Mouse (Mus musculus): ENCODE results near the gene Sez6. TPM values are rescaled to one million over a fixed set of nuclear protein-coding genes. Genes with fewer than 3 reads are reported as not detected.

The Sez6 gene
- polyA plus RNA-seq, 1 experiment = 1.1 TPM

- WGBS = 63% methylated on average over 9 of the region's 9 CpGs
- Histone ChIP-seq H3K4me1 (replicated peaks; ENCODE audit: control insufficient read depth, insufficient read depth, low read length) (peaks cover 3% of the 10 kb centered on the region; the same call in 1 of the 2 replicates), H3K36me3 (ENCODE audit: control insufficient read depth, insufficient read depth, low read length) (no peaks in the 10 kb centered on the region), H3K27me3 (ENCODE audit: control insufficient read depth, insufficient read depth, low read length) (peaks cover 3% of the 10 kb centered on the region), H3K27ac (ENCODE audit: control insufficient read depth, insufficient read depth, low read length) (no peak overlapping the region), H3K4me3 (ENCODE audit: control insufficient read depth, insufficient read depth, low read length) (no peak overlapping the region)
- DNase-seq = no peak
- no peak for TF ChIP-seq POLR2A (IDR thresholded peaks at IDR 0.05; ENCODE audit: control insufficient read depth, extremely low read depth, insufficient read depth, low read length, poor library complexity)
- no peak for TF ChIP-seq CTCF (IDR thresholded peaks at IDR 0.05; ENCODE audit: borderline replicate concordance, control insufficient read depth, extremely low read depth, insufficient read depth, low read length, poor library complexity)
Observed at GRCm38 (mm10) chr11:77925836-77926657, 4.6 kb upstream of the Sez6 start.

GRCm38 (mm10) chr11:77926666-77927065 lies 3.9 kb upstream of the Sez6 start:
- Histone ChIP-seq H3K4me3 (ENCODE audit: control insufficient read depth, insufficient read depth, low read length) (no peak overlapping the region), H3K36me3 (ENCODE audit: control insufficient read depth, insufficient read depth, low read length) (no peaks in the 10 kb centered on the region), H3K27me3 (ENCODE audit: control insufficient read depth, insufficient read depth, low read length) (peaks cover 9% of the 10 kb centered on the region), H3K4me1 (replicated peaks; ENCODE audit: control insufficient read depth, insufficient read depth, low read length) (peaks cover 9% of the 10 kb centered on the region), H3K27ac (ENCODE audit: control insufficient read depth, insufficient read depth, low read length) (no peak overlapping the region)
- TF ChIP-seq POLR2A (IDR thresholded peaks at IDR 0.05; ENCODE audit: control insufficient read depth, extremely low read depth, insufficient read depth, low read length, poor library complexity) = no peak
- no peak for TF ChIP-seq CTCF (IDR thresholded peaks at IDR 0.05; ENCODE audit: borderline replicate concordance, control insufficient read depth, extremely low read depth, insufficient read depth, low read length, poor library complexity)
- DNase-seq = no peak
- 37% methylated on average over 9 of the region's 9 CpGs for whole genome bisulfite sequencing

- TF ChIP-seq CTCF (IDR thresholded peaks at IDR 0.05; ENCODE audit: borderline replicate concordance, control insufficient read depth, extremely low read depth, insufficient read depth, low read length, poor library complexity) = no peak
- peaks cover 21% of the 10 kb centered on the region for H3K27me3 ChIP-seq (ENCODE audit: control insufficient read depth, insufficient read depth, low read length)
- no peak for DNase-seq
- WGBS = 33% methylated on average over 5 of the region's 5 CpGs
- peaks cover 9% of the 10 kb centered on the region for H3K4me1 ChIP-seq (replicated peaks; ENCODE audit: control insufficient read depth, insufficient read depth, low read length)
- no peak overlapping the region for H3K4me3 ChIP-seq (ENCODE audit: control insufficient read depth, insufficient read depth, low read length)
- no peaks in the 10 kb centered on the region for H3K36me3 ChIP-seq (ENCODE audit: control insufficient read depth, insufficient read depth, low read length)
- no peak overlapping the region for H3K27ac ChIP-seq (ENCODE audit: control insufficient read depth, insufficient read depth, low read length)
Observed at GRCm38 (mm10) chr11:77927837-77928236, 2.8 kb upstream of the Sez6 start.

GRCm38 (mm10) chr11:77931541-77932433 lies 1.2 kb downstream of the Sez6 start:
- 5% methylated on average over 41 of the region's 41 CpGs for WGBS

GRCm38 (mm10) chr11:77932576-77932975 lies 2.0 kb downstream of the Sez6 start:
- H3K27me3 ChIP-seq (ENCODE audit: control insufficient read depth, insufficient read depth, low read length) = peaks cover 37% of the 10 kb centered on the region
- H3K4me3 ChIP-seq (ENCODE audit: control insufficient read depth, insufficient read depth, low read length) = no peak overlapping the region
- TF ChIP-seq CTCF (IDR thresholded peaks at IDR 0.05; ENCODE audit: borderline replicate concordance, control insufficient read depth, extremely low read depth, insufficient read depth, low read length, poor library complexity) = no peak
- TF ChIP-seq POLR2A (IDR thresholded peaks at IDR 0.05; ENCODE audit: control insufficient read depth, extremely low read depth, insufficient read depth, low read length, poor library complexity) = no peak
- no peak overlapping the region for H3K27ac ChIP-seq (ENCODE audit: control insufficient read depth, insufficient read depth, low read length)
- 33% methylated on average over 5 of the region's 5 CpGs for WGBS
- peaks cover 9% of the 10 kb centered on the region for H3K4me1 ChIP-seq (replicated peaks; ENCODE audit: control insufficient read depth, insufficient read depth, low read length)
- no peaks in the 10 kb centered on the region for H3K36me3 ChIP-seq (ENCODE audit: control insufficient read depth, insufficient read depth, low read length)
- no peak for DNase-seq

More at GRCm38 (mm10) chr11:77931541-77932433, 1.2 kb downstream of the Sez6 start:
- Histone ChIP-seq H3K4me3 (ENCODE audit: control insufficient read depth, insufficient read depth, low read length) (no peak overlapping the region), H3K4me1 (replicated peaks; ENCODE audit: control insufficient read depth, insufficient read depth, low read length) (peaks cover 9% of the 10 kb centered on the region), H3K27me3 (ENCODE audit: control insufficient read depth, insufficient read depth, low read length) (peaks cover 37% of the 10 kb centered on the region), H3K36me3 (ENCODE audit: control insufficient read depth, insufficient read depth, low read length) (no peaks in the 10 kb centered on the region), H3K27ac (ENCODE audit: control insufficient read depth, insufficient read depth, low read length) (no peak overlapping the region)
- no peak for DNase-seq
- no peak for TF ChIP-seq POLR2A (IDR thresholded peaks at IDR 0.05; ENCODE audit: control insufficient read depth, extremely low read depth, insufficient read depth, low read length, poor library complexity)
- no peak for TF ChIP-seq CTCF (IDR thresholded peaks at IDR 0.05; ENCODE audit: borderline replicate concordance, control insufficient read depth, extremely low read depth, insufficient read depth, low read length, poor library complexity)

GRCm38 (mm10) chr11:77934111-77934521 lies 3.5 kb downstream of the Sez6 start:
- 15% methylated on average over 4 of the region's 4 CpGs for WGBS
- Histone ChIP-seq H3K36me3 (ENCODE audit: control insufficient read depth, insufficient read depth, low read length) (no peaks in the 10 kb centered on the region), H3K27ac (ENCODE audit: control insufficient read depth, insufficient read depth, low read length) (no peak overlapping the region), H3K27me3 (ENCODE audit: control insufficient read depth, insufficient read depth, low read length) (peaks cover 38% of the 10 kb centered on the region), H3K4me3 (ENCODE audit: control insufficient read depth, insufficient read depth, low read length) (no peak overlapping the region), H3K4me1 (replicated peaks; ENCODE audit: control insufficient read depth, insufficient read depth, low read length) (peaks cover 9% of the 10 kb centered on the region)
- TF ChIP-seq POLR2A (IDR thresholded peaks at IDR 0.05; ENCODE audit: control insufficient read depth, extremely low read depth, insufficient read depth, low read length, poor library complexity) (no peak), CTCF (IDR thresholded peaks at IDR 0.05; ENCODE audit: borderline replicate concordance, control insufficient read depth, extremely low read depth, insufficient read depth, low read length, poor library complexity) (no peak)
- no peak for DNase-seq

Data from thymus, adult 2 months (tissue).